Mouse (Mus musculus) erythroblast, embryonic 14.5 days (primary cell): ENCODE data around the gene Stk4. TPM values are rescaled to one million over a fixed set of nuclear protein-coding genes. Genes with fewer than 3 reads are reported as not detected.

Experiments used
- H3K27me3 ChIP-seq: 2 replicates; pipeline ENCODE4 v1.6.1; 2012; ENCODE audit warnings: inconsistent platforms; ENCODE audit not compliant: control insufficient read depth
- H3K36me3 ChIP-seq: 2 replicates; pipeline ENCODE4 v1.6.1; 2012; ENCODE audit warnings: mild to moderate bottlenecking, inconsistent platforms; ENCODE audit not compliant: control insufficient read depth
- H3K4me1 ChIP-seq: 2 replicates; pipeline ENCODE4 v1.6.1; 2012; ENCODE audit warnings: inconsistent platforms; ENCODE audit not compliant: control insufficient read depth
- H3K4me3 ChIP-seq: replicated peaks from 2 replicates; pipeline ENCODE3; 2012; ENCODE audit warnings: moderate library complexity, mild to moderate bottlenecking, inconsistent platforms
- H3K9me3 ChIP-seq: 2 replicates; pipeline ENCODE4 v1.6.1; 2012; ENCODE audit warnings: low read length, inconsistent platforms, mixed read lengths; ENCODE audit not compliant: control insufficient read depth
- GATA1 ChIP-seq: IDR thresholded peaks from 2 replicates; pipeline ENCODE4 v1.6.1; 2012; ENCODE audit warnings: low read length, inconsistent platforms, mixed read lengths
- TAL1 ChIP-seq: IDR thresholded peaks from 3 replicates; pipeline ENCODE4 v1.6.1; 2012; ENCODE audit warnings: low read length, inconsistent platforms, mixed read lengths
- polyA plus RNA-seq: library from polyadenylated mRNA; stranded (reverse); fragments of >175 nt; gene quantifications from 2 replicates; pipeline ENCODE4 v1.2.3, GENCODE M21; 2012

The Stk4 gene
- polyA plus RNA-seq, 1 experiment: 0.71 TPM

- Histone ChIP-seq H3K27me3 (no peaks in the 10 kb centered on the region), H3K36me3 (peaks cover 70% of the 10 kb centered on the region), H3K4me1 (peaks cover 1% of the 10 kb centered on the region; the same call in 1 of the 2 replicates), H3K9me3 (no peaks in the 10 kb centered on the region), H3K4me3 (no peak overlapping the region)
- TF ChIP-seq GATA1 (no peak), TAL1 (no peak)
Measured at GRCm38 (mm10) chr2:164089508-164089907, 19.4 kb downstream of the Stk4 start.

DNA sequence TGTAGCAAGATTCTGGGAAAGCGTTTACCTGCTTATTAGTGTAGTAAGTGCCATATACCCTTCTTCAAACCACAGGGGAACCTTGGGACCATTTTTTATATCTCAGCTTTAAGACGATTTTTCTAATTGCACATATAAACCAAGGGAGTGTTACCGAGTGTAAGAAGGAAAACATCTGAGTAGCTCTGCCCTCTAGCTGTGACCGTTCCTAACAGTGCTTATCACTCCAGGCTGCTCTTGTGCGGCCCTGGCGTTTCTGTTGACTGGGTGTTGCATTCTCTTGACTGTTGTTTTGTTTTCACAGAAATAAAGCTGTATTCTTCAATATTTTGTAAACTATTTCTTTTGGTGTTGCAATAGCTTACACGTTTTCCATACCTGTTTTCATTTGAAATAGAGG is 24.0 kb downstream of the Stk4 start:
- H3K4me3 ChIP-seq: no peak overlapping the region
- peaks cover 1% of the 10 kb centered on the region; the same call in 1 of the 2 replicates for H3K4me1 ChIP-seq
- no peak for TF ChIP-seq TAL1
- no peak for TF ChIP-seq GATA1
- no peaks in the 10 kb centered on the region for H3K9me3 ChIP-seq
- H3K36me3 ChIP-seq: peaks cover 57% of the 10 kb centered on the region
- no peaks in the 10 kb centered on the region for H3K27me3 ChIP-seq

DNA sequence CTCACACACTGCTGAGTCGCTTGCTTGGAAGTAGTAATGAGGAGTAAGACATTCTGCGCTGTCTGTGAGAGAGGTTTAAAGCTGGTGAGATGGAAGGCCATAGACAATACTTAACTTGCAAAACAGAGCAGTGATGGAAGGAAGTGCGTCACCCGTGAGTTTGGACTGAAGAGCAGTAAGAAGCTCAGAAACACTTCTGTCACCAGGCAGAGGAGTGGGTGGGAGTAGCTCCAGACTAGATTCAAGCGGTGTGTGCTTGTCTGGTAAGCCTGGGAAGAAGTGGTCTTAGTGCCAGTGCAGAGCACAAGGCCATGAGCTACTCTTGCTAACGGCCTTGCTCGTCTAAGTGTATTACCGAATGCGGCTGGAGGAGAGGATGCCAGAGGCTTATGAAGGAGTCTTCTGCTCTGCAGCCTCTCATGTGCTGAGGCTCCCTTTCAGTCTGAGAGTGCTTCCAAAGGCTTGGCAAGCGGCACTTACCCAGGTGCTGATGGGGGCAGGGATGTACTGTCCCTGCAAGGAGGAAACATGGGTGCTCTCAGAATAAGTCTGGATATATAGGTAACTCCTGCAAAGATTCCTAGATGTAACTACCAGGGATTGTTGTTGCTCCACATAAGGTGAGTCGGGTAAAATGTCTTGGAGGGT is 28.6 kb downstream of the Stk4 start:
- TF ChIP-seq TAL1 (no peak), GATA1 (no peak)
- H3K36me3 ChIP-seq: peaks cover 68% of the 10 kb centered on the region
- no peaks in the 10 kb centered on the region for H3K9me3 ChIP-seq
- H3K4me3 ChIP-seq: no peak overlapping the region
- no peaks in the 10 kb centered on the region for H3K27me3 ChIP-seq
- peaks cover 1% of the 10 kb centered on the region; the same call in 1 of the 2 replicates for H3K4me1 ChIP-seq

GRCm38 (mm10) chr2:164101936-164102335 is 31.8 kb downstream of the Stk4 start:
- Histone ChIP-seq H3K9me3 (no peaks in the 10 kb centered on the region), H3K27me3 (no peaks in the 10 kb centered on the region), H3K36me3 (peaks cover 71% of the 10 kb centered on the region), H3K4me1 (no peaks in the 10 kb centered on the region), H3K4me3 (no peak overlapping the region)
- no peak for TF ChIP-seq TAL1
- no peak for TF ChIP-seq GATA1

GRCm38 (mm10) chr2:164102366-164102765 is 32.2 kb downstream of the Stk4 start:
- Histone ChIP-seq H3K4me3 (no peak overlapping the region), H3K36me3 (peaks cover 75% of the 10 kb centered on the region), H3K27me3 (no peaks in the 10 kb centered on the region), H3K9me3 (no peaks in the 10 kb centered on the region), H3K4me1 (no peaks in the 10 kb centered on the region)
- TF ChIP-seq GATA1: no peak
- no peak for TF ChIP-seq TAL1

- TF ChIP-seq GATA1: no peak
- TF ChIP-seq TAL1: no peak
- no peaks in the 10 kb centered on the region for H3K9me3 ChIP-seq
- H3K36me3 ChIP-seq: peaks cover 71% of the 10 kb centered on the region
- no peak overlapping the region for H3K4me3 ChIP-seq
- H3K27me3 ChIP-seq: no peaks in the 10 kb centered on the region
- H3K4me1 ChIP-seq: no peaks in the 10 kb centered on the region
Measured at GRCm38 (mm10) chr2:164103501-164103900, 33.4 kb downstream of the Stk4 start.

- H3K9me3 ChIP-seq: no peaks in the 10 kb centered on the region
- H3K4me3 ChIP-seq: no peak overlapping the region
- no peaks in the 10 kb centered on the region for H3K4me1 ChIP-seq
- no peaks in the 10 kb centered on the region for H3K27me3 ChIP-seq
- no peak for TF ChIP-seq TAL1
- no peak for TF ChIP-seq GATA1
- H3K36me3 ChIP-seq: peaks cover 54% of the 10 kb centered on the region
Measured at GRCm38 (mm10) chr2:164106287-164107035, 36.3 kb downstream of the Stk4 start.

GRCm38 (mm10) chr2:164107125-164107874 is 37.2 kb downstream of the Stk4 start:
- H3K36me3 ChIP-seq: peaks cover 51% of the 10 kb centered on the region
- H3K4me1 ChIP-seq: no peaks in the 10 kb centered on the region
- no peaks in the 10 kb centered on the region for H3K9me3 ChIP-seq
- H3K4me3 ChIP-seq: no peak overlapping the region
- H3K27me3 ChIP-seq: no peaks in the 10 kb centered on the region
- no peak for TF ChIP-seq GATA1
- TF ChIP-seq TAL1: no peak

DNA sequence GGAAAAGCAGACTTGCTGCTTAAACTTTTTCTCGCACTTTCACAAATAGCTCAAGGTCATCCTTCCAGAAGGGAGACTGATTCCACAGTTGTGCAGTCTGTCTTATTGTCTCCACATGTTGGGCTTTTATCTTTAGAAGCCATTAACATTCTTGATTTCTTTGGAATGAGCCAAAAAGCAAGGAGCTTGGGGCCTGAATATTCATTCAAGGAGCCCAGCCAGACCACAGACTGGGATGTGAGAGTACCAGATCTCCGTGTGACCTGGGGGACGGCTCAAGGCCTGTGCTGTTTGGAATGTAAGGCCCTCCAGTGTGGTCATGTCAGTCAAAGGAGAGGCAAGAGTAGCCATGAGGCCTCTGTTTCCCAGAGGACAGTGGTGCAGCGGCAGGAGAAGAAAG is 38.4 kb downstream of the Stk4 start:
- Histone ChIP-seq H3K4me1 (no peaks in the 10 kb centered on the region), H3K4me3 (no peak overlapping the region), H3K9me3 (no peaks in the 10 kb centered on the region), H3K27me3 (no peaks in the 10 kb centered on the region), H3K36me3 (peaks cover 47% of the 10 kb centered on the region)
- TF ChIP-seq TAL1 (no peak), GATA1 (no peak)
